Mouse (Mus musculus) testis, adult 2 months (tissue): Measurements from ENCODE around the gene Clec11a. TPM values are rescaled to one million over a fixed set of nuclear protein-coding genes. Genes with fewer than 3 reads are reported as not detected.
A peak's percentile ranks its signal among the peaks of the same experiment; 100 is the strongest.

Experiments
- H3K27ac ChIP-seq: fragments of 200-500 bp; 2 replicates; pipeline ENCODE4 v1.5.1; 2012; ENCODE audit warnings: low read depth, low read length; ENCODE audit not compliant: control insufficient read depth, insufficient read depth
- H3K27me3 ChIP-seq: fragments of 200-500 bp; 2 replicates; pipeline ENCODE4 v1.6.1; 2012; ENCODE audit warnings: mild to moderate bottlenecking, low read length, moderate library complexity; ENCODE audit not compliant: control insufficient read depth, insufficient read depth
- H3K36me3 ChIP-seq: fragments of 200-500 bp; 2 replicates; pipeline ENCODE4 v1.6.1; 2012; ENCODE audit warnings: mild to moderate bottlenecking, low read length; ENCODE audit not compliant: control insufficient read depth, insufficient read depth
- H3K4me1 ChIP-seq: fragments of 200-500 bp; 2 replicates; pipeline ENCODE4 v1.6.1; 2012; ENCODE audit warnings: low read length; ENCODE audit not compliant: control insufficient read depth, insufficient read depth
- H3K4me3 ChIP-seq: fragments of 200-500 bp; 2 replicates; pipeline ENCODE4 v1.5.1; 2012; ENCODE audit warnings: low read depth, mild to moderate bottlenecking, low read length, moderate library complexity, mixed read lengths; ENCODE audit not compliant: control insufficient read depth
- CTCF ChIP-seq: fragments of 200-500 bp; IDR thresholded peaks from 2 replicates; pipeline ENCODE4 v1.5.1; 2012; ENCODE audit warnings: low read depth, mild to moderate bottlenecking, inconsistent platforms, low read length, moderate library complexity; ENCODE audit not compliant: control insufficient read depth, insufficient read depth, insufficient replicate concordance
- POLR2A ChIP-seq: fragments of 200-500 bp; IDR thresholded peaks from 2 replicates; pipeline ENCODE4 v1.6.1; 2012; ENCODE audit warnings: low read depth, mild to moderate bottlenecking, inconsistent platforms, low read length, moderate library complexity; ENCODE audit not compliant: control insufficient read depth
- polyA plus RNA-seq: library from polyadenylated mRNA; depleted of rRNA; stranded (reverse); fragments of >200 nt; gene quantifications from 2 replicates; pipeline ENCODE4 v1.2.3, GENCODE M21; 2012

The Clec11a gene
- polyA plus RNA-seq, 1 experiment, result 1.7 TPM

GRCm38 (mm10) chr7:44291418-44291817, 15.3 kb downstream of the Clec11a start:
- Histone ChIP-seq H3K4me1 (no peaks in the 10 kb centered on the region), H3K4me3 (no peak overlapping the region), H3K27ac (no peak overlapping the region), H3K27me3 (no peaks in the 10 kb centered on the region), H3K36me3 (no peaks in the 10 kb centered on the region)
- TF ChIP-seq POLR2A, result no peak
- no peak for TF ChIP-seq CTCF

GRCm38 (mm10) chr7:44290986-44291385, 15.7 kb downstream of the Clec11a start:
- Histone ChIP-seq H3K36me3 (no peaks in the 10 kb centered on the region), H3K4me1 (no peaks in the 10 kb centered on the region), H3K27ac (no peak overlapping the region), H3K27me3 (no peaks in the 10 kb centered on the region), H3K4me3 (no peak overlapping the region)
- no peak for TF ChIP-seq POLR2A
- TF ChIP-seq CTCF, result no peak

- no peak overlapping the region for H3K4me3 ChIP-seq
- H3K27ac ChIP-seq, result no peak overlapping the region
- TF ChIP-seq CTCF (no peak), POLR2A (no peak)
- H3K27me3 ChIP-seq, result no peaks in the 10 kb centered on the region
- no peaks in the 10 kb centered on the region for H3K36me3 ChIP-seq
- no peaks in the 10 kb centered on the region for H3K4me1 ChIP-seq
Measured at GRCm38 (mm10) chr7:44287760-44288159, 18.9 kb downstream of the Clec11a start.

GRCm38 (mm10) chr7:44281586-44281985, 25.1 kb downstream of the Clec11a start:
- Histone ChIP-seq H3K27ac (no peak overlapping the region), H3K4me3 (no peak overlapping the region), H3K36me3 (no peaks in the 10 kb centered on the region), H3K4me1 (no peaks in the 10 kb centered on the region), H3K27me3 (no peaks in the 10 kb centered on the region)
- TF ChIP-seq CTCF (no peak), POLR2A (no peak)

- H3K4me1 ChIP-seq, result no peaks in the 10 kb centered on the region
- H3K27me3 ChIP-seq, result no peaks in the 10 kb centered on the region
- no peak for TF ChIP-seq CTCF
- no peak for TF ChIP-seq POLR2A
- no peak overlapping the region for H3K27ac ChIP-seq
- no peaks in the 10 kb centered on the region for H3K36me3 ChIP-seq
- H3K4me3 ChIP-seq, result no peak overlapping the region
Measured at GRCm38 (mm10) chr7:44280959-44281358, 25.7 kb downstream of the Clec11a start.

- H3K27me3 ChIP-seq, result no peaks in the 10 kb centered on the region
- no peak for TF ChIP-seq POLR2A
- peak; percentile 37; the same call in 1 of the 2 replicates for TF ChIP-seq CTCF
- no peak overlapping the region for H3K4me3 ChIP-seq
- H3K36me3 ChIP-seq, result no peaks in the 10 kb centered on the region
- no peak overlapping the region for H3K27ac ChIP-seq
- no peaks in the 10 kb centered on the region; the same call in 1 of the 2 replicates for H3K4me1 ChIP-seq
Measured at GRCm38 (mm10) chr7:44277250-44277622, 29.5 kb downstream of the Clec11a start.

- Histone ChIP-seq H3K36me3 (no peaks in the 10 kb centered on the region), H3K4me1 (no peaks in the 10 kb centered on the region; the same call in 1 of the 2 replicates), H3K27ac (no peak overlapping the region), H3K27me3 (no peaks in the 10 kb centered on the region), H3K4me3 (no peak overlapping the region)
- TF ChIP-seq POLR2A (no peak), CTCF (no peak)
Measured at GRCm38 (mm10) chr7:44276461-44277249, 30.0 kb downstream of the Clec11a start.
